8 mouse cellular contexts compared by ENCODE assay signal in genomic region chr7:30219293-30220007, GRCm38 (mm10). TPM values are rescaled to one million over a fixed set of nuclear protein-coding genes. Genes with fewer than 3 reads are reported as not detected.
DNase-seq lines count a peak whose midpoint lies in the region; ATAC-seq and TF ChIP-seq lines count a peak whose summit lies in the region.

No protein-coding gene starts in this region.

- no peaks in the 10 kb centered on the region for H3K27me3 ChIP-seq in forebrain, embryonic 15.5 days
- no peaks in the 10 kb centered on the region for H3K27me3 ChIP-seq in liver, adult 2 months (ENCODE audit: control insufficient read depth, insufficient read depth, low read length)
- H3K27me3 ChIP-seq in midbrain, postnatal 0 days (ENCODE audit: insufficient read depth, low read length) = no peaks in the 10 kb centered on the region

- ATAC-seq in frontal cortex, adult (ENCODE audit: low TSS enrichment) = peak; percentile 41; the same call in 1 of the 2 replicates
- peak; percentile 40 for ATAC-seq in activated CD4-positive, CD25-positive, alpha-beta regulatory T cell, adult 4 months
- ATAC-seq in forebrain, embryonic 15.5 days (replicated peaks) = peak; percentile 68
- ATAC-seq in midbrain, postnatal 0 days (ENCODE audit: low FRiP score) = peak; percentile 48; the same call in 1 of the 2 replicates

- H3K36me3 ChIP-seq in forebrain, embryonic 15.5 days = peaks cover 18% of the 10 kb centered on the region
- H3K36me3 ChIP-seq in liver, adult 2 months (ENCODE audit: control insufficient read depth, insufficient read depth, low read length) = peaks cover 5% of the 10 kb centered on the region; the same call in 1 of the 2 replicates
- H3K36me3 ChIP-seq in midbrain, postnatal 0 days (ENCODE audit: insufficient read depth, low read length) = peaks cover 10% of the 10 kb centered on the region

- H3K9me3 ChIP-seq in forebrain, embryonic 15.5 days = no peaks in the 10 kb centered on the region
- H3K9me3 ChIP-seq in midbrain, postnatal 0 days (ENCODE audit: low read length) = no peaks in the 10 kb centered on the region

- peak overlapping the region; percentile 69 for H3K27ac ChIP-seq in forebrain, embryonic 15.5 days (replicated peaks)
- no peak overlapping the region for H3K27ac ChIP-seq in liver, adult 2 months (replicated peaks; ENCODE audit: insufficient read depth, low read depth, low read length)
- peak overlapping the region; percentile 73 for H3K27ac ChIP-seq in midbrain, postnatal 0 days (ENCODE audit: low read depth, low read length)

- H3K4me3 ChIP-seq in forebrain, embryonic 15.5 days = peak overlapping the region; percentile 43
- peak overlapping the region; percentile 65 for H3K4me3 ChIP-seq in liver, adult 2 months (ENCODE audit: insufficient read depth, low read depth, low read length)
- peak overlapping the region; percentile 43 for H3K4me3 ChIP-seq in midbrain, postnatal 0 days (ENCODE audit: low read depth, low read length)

- peak overlapping the region; percentile 34 for H3K9ac ChIP-seq in forebrain, embryonic 15.5 days (replicated peaks)
- H3K9ac ChIP-seq in liver, adult 2 months (ENCODE audit: low read depth, low read length) = peak overlapping the region; percentile 65
- peak overlapping the region; percentile 44 for H3K9ac ChIP-seq in midbrain, postnatal 0 days (replicated peaks; ENCODE audit: low read length, poor library complexity, severe bottlenecking)

- peak overlapping the region; percentile 67 for H3K4me2 ChIP-seq in forebrain, embryonic 15.5 days (replicated peaks)
- peak overlapping the region; percentile 91 for H3K4me2 ChIP-seq in midbrain, postnatal 0 days (ENCODE audit: low read depth, low read length, poor library complexity, severe bottlenecking)

- H3K79me2 ChIP-seq in liver, adult 2 months (ENCODE audit: control insufficient read depth, insufficient read depth, low read length) = no peaks in the 10 kb centered on the region

- WGBS in forebrain, embryonic 15.5 days = 6% methylated on average over 16 of the region's 16 CpGs
- WGBS in liver, adult 2 months = 7% methylated on average over 16 of the region's 16 CpGs
- 6% methylated on average over 16 of the region's 16 CpGs for WGBS in midbrain, postnatal 0 days

- no peak for TF ChIP-seq POLR2A in liver, adult 2 months (IDR thresholded peaks at IDR 0.05; ENCODE audit: extremely low read depth, insufficient read depth, low read length)

- peaks cover 16% of the 10 kb centered on the region for H3K4me1 ChIP-seq in forebrain, embryonic 15.5 days
- H3K4me1 ChIP-seq in liver, adult 2 months (ENCODE audit: control insufficient read depth, insufficient read depth, low read length) = peaks cover 3% of the 10 kb centered on the region; the same call in 1 of the 2 replicates
- no peaks in the 10 kb centered on the region for H3K4me1 ChIP-seq in midbrain, postnatal 0 days (ENCODE audit: insufficient read depth, low read length)

- no peak for DNase-seq in frontal cortex, postnatal 10 days (ENCODE audit: low spot score in 2 of 2)
- DNase-seq in hindlimb bud, embryonic 11.5 days (ENCODE audit: extremely low spot score, low read depth, low spot score) = peak; percentile 47
- peak; percentile 50 for DNase-seq in liver, adult 2 months (ENCODE audit: extremely low read depth, low read depth, low spot score)
- peak; percentile 75 for DNase-seq in midbrain, postnatal 0 days (ENCODE audit: low spot score)
- DNase-seq in thymus, postnatal 36 days = peak; percentile 51 to 57

- no peak for TF ChIP-seq CTCF in liver, adult 2 months (IDR thresholded peaks at IDR 0.05; ENCODE audit: low read depth, low read length)
- no peak for TF ChIP-seq CTCF in midbrain, postnatal 0 days (IDR thresholded peaks at IDR 0.05)

RNA-seq across cellular contexts. Expression of gene Polr2i, which starts 12.3 kb away (rescaled TPM):
- polyA plus RNA-seq in activated CD4-positive, CD25-positive, alpha-beta regulatory T cell, adult 4 months (2017; shearing (Covaris generic)) = 10 to 100 TPM; 43.3 to 55.7 TPM
- polyA plus RNA-seq in forebrain, embryonic 15.5 days (2015; fragmentation: Nextera tagmentation; extraction: Ambion mirVana) = 173 and 193 TPM in 2 replicates
- total RNA-seq in liver, adult 2 months (2014; rRNA removed) = 57.1 and 68.6 TPM in 2 replicates
- 99.9 and 109 TPM in 2 replicates for polyA plus RNA-seq in liver, adult 2 months (2012; rRNA removed)
- 93.3 and 126 TPM in 2 replicates for total RNA-seq in midbrain, postnatal 0 days (2014; rRNA removed)
- polyA plus RNA-seq in midbrain, postnatal 0 days (2015; fragmentation: Nextera tagmentation; extraction: Ambion mirVana) = 190 and 196 TPM in 2 replicates

RNA-seq across cellular contexts. Expression of gene Tbcb, which starts 12.6 kb away (rescaled TPM):
- polyA plus RNA-seq in activated CD4-positive, CD25-positive, alpha-beta regulatory T cell, adult 4 months (2017; shearing (Covaris generic)) = 100 to 1,000 TPM; 124 to 138 TPM
- polyA plus RNA-seq in forebrain, embryonic 15.5 days (2015; fragmentation: Nextera tagmentation; extraction: Ambion mirVana) = 352 and 364 TPM in 2 replicates
- 32.3 and 32.5 TPM in 2 replicates for total RNA-seq in liver, adult 2 months (2014; rRNA removed)
- 21.5 and 22.1 TPM in 2 replicates for polyA plus RNA-seq in liver, adult 2 months (2012; rRNA removed)
- 127 and 149 TPM in 2 replicates for total RNA-seq in midbrain, postnatal 0 days (2014; rRNA removed)
- polyA plus RNA-seq in midbrain, postnatal 0 days (2015; fragmentation: Nextera tagmentation; extraction: Ambion mirVana) = 483 and 527 TPM in 2 replicates

RNA-seq across cellular contexts. Expression of gene Ovol3, which starts 16.1 kb away (rescaled TPM):
- not detected for polyA plus RNA-seq in activated CD4-positive, CD25-positive, alpha-beta regulatory T cell, adult 4 months (2017; shearing (Covaris generic))
- not detected in 2 replicates for polyA plus RNA-seq in forebrain, embryonic 15.5 days (2015; fragmentation: Nextera tagmentation; extraction: Ambion mirVana)
- not detected in 2 replicates for total RNA-seq in liver, adult 2 months (2014; rRNA removed)
- 0.94 and 1.0 TPM in 2 replicates for polyA plus RNA-seq in liver, adult 2 months (2012; rRNA removed)
- not detected in 2 replicates for total RNA-seq in midbrain, postnatal 0 days (2014; rRNA removed)
- not detected in 2 replicates for polyA plus RNA-seq in midbrain, postnatal 0 days (2015; fragmentation: Nextera tagmentation; extraction: Ambion mirVana)

RNA-seq across cellular contexts. Expression of gene Capns1, which starts 20.8 kb away (rescaled TPM):
- 10 to 100 TPM; 72.6 to 76.3 TPM for polyA plus RNA-seq in activated CD4-positive, CD25-positive, alpha-beta regulatory T cell, adult 4 months (2017; shearing (Covaris generic))
- 62.5 and 67.8 TPM in 2 replicates for polyA plus RNA-seq in forebrain, embryonic 15.5 days (2015; fragmentation: Nextera tagmentation; extraction: Ambion mirVana)
- total RNA-seq in liver, adult 2 months (2014; rRNA removed) = 65.5 and 73.6 TPM in 2 replicates
- polyA plus RNA-seq in liver, adult 2 months (2012; rRNA removed) = 235 and 253 TPM in 2 replicates
- 201 and 272 TPM in 2 replicates for total RNA-seq in midbrain, postnatal 0 days (2014; rRNA removed)
- polyA plus RNA-seq in midbrain, postnatal 0 days (2015; fragmentation: Nextera tagmentation; extraction: Ambion mirVana) = 58.0 and 62.4 TPM in 2 replicates

RNA-seq across cellular contexts. Expression of gene Cox7a1, which starts 35.5 kb away (rescaled TPM):
- polyA plus RNA-seq in activated CD4-positive, CD25-positive, alpha-beta regulatory T cell, adult 4 months (2017; shearing (Covaris generic)) = 1 to 10 TPM in 1 of 2 experiments, not detected in 1; 4.6 TPM
- polyA plus RNA-seq in forebrain, embryonic 15.5 days (2015; fragmentation: Nextera tagmentation; extraction: Ambion mirVana) = 3.3 and 4.2 TPM in 2 replicates
- total RNA-seq in liver, adult 2 months (2014; rRNA removed) = 6.1 and 9.7 TPM in 2 replicates
- 2.0 and 2.8 TPM in 2 replicates for polyA plus RNA-seq in liver, adult 2 months (2012; rRNA removed)
- not detected in 2 replicates for total RNA-seq in midbrain, postnatal 0 days (2014; rRNA removed)
- polyA plus RNA-seq in midbrain, postnatal 0 days (2015; fragmentation: Nextera tagmentation; extraction: Ambion mirVana) = 7.3 and 8.8 TPM in 2 replicates

Comparison
In these comparisons a context has a peak if more than half of its experiments do, and no peak if none do; other contexts are left out.
1. DNase-seq: peak in hindlimb bud, embryonic 11.5 days (single experiment), liver, adult 2 months (single experiment), midbrain, postnatal 0 days (single experiment) and thymus, postnatal 36 days (2 of 2); none in frontal cortex, postnatal 10 days (0 of 2).
2. Peak in every context shown above with its lines, with median percentiles within 50 percentile points of each other: ATAC-seq, H3K4me3 ChIP-seq and H3K9ac ChIP-seq.